Mouse (Mus musculus) spleen, postnatal 10 days (tissue): ENCODE data around the gene Ssbp4.

Experiments used
- DNase-seq, 2 experiments: peaks; one replicate each; pipeline ENCODE4 v3.0.0; 2021 to 2022; ENCODE audit warnings: low spot score in 2 of 2

The Ssbp4 gene

DNA sequence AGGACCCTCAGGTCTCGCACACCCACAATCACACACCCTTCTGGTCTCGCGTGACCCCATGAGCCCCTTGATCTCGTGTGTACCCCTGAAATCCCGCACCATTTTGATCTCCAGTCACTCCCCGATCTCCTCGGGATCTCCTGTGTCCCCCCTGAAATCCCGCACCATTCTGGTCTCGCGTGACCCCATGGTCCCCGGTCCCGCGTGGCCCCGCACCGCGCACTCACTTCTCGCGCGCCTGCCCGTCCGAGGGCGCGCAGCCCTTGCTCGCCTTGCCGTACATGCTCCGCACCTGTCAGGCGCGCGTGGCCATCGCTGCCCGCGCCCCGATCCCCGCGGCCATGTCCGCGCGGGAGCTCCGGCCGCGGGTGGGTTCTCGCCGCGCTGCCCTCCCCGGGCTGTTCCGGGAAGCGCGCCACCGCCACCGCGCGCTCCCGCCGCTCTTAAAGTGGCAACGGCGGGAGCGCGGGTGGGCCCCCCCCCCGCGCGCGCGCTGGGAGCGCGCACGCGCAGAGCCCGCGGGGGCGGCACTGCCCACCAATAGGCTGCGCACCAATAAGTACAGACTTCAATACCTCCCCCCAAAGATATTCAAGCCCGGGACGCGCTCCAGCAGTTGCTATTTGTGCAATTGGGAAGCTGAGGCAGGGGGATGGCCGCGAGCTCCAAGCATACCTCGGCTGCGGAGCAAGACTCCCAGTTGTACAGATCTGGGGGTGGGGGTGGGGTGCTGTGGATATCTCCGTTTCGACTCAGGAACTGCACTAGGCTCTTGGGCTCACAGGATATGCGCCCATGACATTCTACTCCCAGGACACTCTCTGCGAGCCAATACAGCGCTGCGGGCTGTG is 549 bp downstream of the Ssbp4 start:
- peak in 1 of 2 experiments; percentile 58 for DNase-seq

DNA sequence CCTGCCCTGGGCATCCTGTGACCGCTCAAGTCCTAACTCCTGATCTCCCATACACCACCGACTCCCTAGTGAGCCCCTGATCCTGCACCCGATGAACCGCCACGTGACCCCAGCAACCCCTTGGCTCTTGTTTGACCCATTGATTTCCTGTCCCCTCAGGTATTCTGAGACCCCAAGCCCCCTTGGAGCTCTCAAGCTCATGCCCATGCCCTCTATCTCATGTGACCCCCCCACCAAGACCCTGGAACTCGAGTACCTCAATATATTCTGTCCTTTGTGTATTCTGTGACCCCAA is 1.1 kb downstream of the Ssbp4 start:
- DNase-seq, result peak in 1 of 2 experiments; percentile 38

DNA sequence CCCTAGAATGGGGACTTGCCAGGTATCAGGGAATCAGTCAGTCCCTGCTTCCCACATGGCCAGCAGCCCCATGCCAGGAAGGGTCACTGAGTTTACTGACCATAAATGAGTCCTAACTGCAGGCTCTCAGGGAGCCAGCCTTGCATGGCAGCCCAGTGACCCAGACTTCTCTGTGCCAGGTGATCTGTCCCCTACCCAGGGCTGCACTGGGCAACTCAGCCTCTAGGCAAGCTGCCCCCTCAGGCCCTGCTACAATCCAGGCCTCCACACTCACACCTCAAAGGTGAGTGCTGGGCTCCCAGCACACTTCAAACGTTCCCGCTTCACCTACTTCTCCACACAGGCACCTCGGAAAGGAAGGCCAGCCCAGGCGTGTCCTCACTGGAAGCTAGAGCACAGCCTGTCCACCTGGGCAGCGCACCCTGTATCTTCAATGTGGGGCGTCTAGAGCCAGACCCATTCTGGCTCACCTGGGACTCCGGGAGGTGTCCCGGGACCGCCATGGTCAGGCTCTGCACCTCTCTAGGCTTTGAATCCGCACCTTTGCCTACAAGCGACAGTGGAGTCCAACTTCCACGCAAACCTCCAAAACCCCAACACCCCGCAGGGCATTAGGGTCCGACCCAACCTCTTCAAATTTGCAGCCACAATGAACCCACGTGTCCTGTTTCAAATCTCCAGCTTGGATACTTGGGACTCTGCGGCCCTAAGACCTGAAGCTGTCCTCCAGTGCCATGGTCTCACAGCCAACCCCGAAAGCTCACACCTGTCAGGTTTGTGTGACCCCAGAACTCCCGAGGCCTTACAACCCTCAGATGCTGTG is 1.7 kb downstream of the Ssbp4 start:
- DNase-seq, result peak in 1 of 2 experiments; percentile 27

DNA sequence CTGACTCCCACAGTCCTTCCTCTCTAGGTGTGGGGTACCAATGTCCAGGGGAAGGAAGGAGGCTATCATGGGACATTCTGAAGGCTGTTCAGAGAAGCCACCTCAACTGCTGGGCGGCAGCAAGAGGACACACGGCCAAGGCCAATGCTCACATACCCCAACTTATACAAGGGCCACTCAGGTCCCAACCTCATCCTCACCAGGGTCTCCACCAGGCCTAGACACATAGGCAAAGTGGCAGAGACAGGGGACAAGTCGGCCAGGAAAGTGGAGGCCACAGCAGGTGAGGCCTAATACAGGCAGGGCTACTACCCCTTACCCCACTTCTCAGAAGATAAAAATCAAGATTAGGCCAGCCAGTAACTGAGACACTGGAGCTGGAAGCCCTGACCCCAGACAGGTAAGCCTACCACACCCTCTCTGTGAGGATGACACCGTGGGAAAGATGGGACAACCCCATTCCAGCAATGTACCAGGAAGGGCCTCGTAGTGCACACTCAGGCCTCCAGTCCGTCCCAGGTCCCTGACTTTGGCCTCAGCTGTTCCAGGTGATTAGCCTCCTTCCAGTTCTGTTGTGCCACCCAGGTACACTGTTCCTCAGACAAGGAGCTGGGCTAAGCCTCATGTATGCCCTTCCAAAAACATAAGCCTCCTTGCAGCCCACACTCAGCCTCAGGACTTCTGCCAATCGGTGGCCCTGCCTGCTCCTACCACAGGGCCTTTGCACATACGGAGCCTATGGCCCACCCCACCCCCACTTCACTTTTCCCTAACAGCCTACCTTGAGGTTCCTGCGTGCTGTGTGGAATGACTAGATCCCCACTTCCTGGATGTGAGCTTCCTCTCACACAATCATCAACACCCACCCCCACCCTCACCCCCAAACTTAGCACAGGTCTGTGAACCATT is 2.5 kb downstream of the Ssbp4 start:
- no peak for DNase-seq

DNA sequence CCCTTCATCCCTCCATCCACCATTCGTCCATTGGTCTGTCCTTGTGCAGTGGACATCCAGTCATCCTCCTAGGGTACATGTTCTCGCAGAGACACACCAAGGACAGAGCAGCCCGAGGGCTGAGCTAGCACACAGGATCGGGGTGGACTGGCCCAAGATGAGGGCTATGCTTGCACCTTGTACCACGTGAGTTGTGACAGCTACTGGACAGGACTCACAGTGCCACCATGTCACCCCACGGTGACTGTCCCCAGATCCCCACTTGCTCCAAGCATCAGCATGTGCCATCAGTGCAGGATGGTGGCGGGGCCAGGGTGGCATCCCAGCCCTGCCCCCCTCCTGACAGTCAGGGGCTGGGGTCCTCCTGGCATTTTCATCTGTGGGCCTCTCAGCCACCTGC is 4.1 kb downstream of the Ssbp4 start:
- DNase-seq, result no peak

DNA sequence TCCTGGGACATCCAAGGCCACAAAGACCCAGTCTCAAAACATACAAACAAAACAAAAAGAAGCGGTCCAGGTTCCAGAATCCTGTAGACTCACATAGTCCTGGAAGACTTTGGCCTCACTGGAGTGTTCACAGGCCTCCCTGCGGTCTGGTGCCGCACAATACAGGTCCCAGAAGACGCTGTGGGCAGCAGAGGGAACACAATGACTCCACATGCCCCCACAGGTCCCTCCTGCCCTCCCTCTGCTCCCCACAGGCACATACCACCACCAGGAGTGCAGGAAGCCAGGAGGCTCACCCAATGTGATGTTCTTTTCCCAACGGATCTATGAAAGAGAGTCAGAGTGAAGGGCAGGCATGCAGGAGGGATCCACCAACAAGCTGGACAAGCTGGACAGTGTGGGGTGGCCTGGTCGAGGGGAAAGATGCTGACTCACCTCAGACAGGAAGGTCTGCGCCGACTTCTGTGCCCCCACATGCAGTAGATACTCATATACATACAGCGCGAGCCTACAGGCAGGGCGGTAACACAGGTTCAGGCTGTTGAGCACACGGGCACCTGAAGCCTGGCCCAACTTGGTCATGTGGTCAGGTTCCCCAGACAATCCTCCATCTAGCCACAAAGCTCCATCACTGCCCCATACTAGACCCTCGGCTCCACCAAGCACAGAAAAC is 6.4 kb downstream of the Ssbp4 start:
- no peak for DNase-seq

DNA sequence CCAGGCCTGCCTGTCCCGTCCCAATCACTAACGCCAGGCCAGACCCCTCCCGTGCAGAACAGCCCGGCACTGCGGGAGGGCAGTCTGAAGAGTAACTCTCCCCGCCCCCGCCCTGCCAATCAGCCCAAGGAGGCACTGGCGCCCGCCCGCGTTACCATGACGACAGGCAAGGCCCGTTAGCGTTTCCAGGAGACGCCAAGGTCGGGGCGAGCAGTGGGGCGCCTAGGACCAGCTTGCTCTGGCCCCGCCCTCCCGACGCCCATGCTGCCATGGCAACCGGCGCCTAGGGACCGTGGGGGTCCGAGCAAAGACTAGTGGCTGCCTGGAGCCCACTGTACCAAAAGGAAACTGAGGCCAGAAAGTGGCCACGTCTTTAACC is 7.4 kb downstream of the Ssbp4 start:
- peak; percentile 55 to 88 for DNase-seq

DNA sequence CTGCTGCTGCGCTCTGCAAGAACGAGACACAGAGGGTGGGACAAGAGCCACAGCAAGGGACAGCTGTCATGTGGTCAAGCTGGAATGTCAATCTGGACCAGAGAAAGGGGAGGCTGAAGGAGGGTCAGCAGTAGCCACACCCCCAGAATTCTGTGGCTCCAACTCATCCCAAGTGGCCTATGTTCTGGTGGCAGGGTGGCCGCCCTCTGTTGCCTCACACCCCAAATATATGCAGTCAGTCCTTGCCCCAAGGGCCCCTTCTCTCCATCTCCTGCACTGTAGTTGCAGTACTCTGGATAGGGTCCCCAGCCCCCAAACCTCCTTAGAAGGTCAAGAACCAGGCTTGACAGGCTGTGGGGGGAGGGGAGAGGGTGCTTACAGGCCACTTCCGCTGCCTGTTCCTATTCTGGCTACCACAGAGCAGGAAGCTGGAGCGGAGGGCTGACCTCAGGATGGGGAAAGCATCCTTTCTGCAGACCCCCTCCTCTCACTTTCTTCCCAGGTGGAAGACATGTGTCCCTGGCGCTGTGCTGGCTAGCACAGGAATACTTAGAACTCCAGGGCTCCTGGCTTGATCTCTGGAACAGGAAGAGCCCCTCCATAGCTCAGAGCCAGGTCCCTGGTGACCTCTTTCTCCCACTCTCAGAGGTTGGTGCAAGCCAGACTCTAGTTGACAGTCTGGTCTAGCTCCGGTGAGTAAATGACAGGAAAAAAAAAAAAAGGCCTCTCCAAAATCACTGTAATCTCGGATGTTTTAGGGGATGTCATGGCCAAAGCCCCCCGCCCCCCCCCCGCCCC is 8.0 kb downstream of the Ssbp4 start:
- DNase-seq, result peak in 1 of 2 experiments; percentile 46

DNA sequence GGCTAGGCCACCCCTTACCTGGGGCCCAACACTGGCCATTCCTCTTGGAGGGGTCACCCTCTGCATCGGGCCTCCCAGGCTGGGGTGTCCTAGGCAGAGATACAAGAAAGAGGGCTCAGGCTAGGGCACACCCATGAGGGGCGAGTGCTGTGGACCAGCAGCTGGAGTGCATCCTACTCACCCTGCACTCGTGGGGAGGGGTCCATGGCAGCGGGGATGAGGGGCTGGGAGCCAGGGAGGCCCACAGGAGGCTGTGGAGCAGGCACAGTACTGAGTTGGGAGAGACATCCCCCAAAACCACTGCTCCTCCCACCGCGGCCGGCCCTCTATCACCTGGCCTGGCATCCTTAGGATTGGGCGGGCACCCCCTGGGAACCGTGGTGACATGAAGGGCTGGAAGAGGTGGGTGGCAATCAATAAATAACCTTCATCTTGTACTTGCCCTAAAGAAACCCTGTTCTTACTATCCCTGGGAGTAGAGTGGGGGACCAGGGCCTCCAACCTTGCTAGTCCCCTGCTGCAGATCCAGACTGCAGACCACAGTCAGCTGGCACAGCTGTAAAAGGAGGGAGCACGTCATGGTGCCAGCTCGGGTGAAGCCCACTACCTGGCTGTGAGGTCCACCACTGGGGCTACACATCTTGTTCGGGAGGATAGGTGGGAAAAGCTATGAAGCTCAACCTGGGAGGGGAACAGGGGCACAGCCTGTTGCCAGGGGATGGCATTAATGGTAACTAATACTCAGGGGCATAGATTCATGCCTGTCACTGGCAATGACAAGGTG is 9.0 kb downstream of the Ssbp4 start:
- no peak for DNase-seq

DNA sequence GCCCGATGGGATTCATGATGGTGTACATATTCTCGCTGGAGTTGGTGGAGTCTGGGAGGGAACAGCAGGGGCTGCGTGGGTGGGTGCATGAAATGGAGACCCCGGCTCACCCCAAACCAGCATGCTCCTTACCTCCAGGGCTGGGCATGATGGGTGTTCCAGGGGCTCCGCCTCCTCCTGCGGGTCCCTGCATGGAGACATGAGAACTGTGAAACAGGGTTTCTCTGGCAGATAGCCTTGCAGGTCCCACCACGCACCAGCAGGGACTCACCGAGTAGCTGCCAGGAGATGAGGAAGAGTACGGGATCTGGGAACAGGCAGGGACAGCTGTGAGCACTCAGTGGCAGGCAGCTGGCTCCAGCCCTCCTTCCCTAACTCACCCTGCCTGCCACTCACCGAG is 9.9 kb downstream of the Ssbp4 start:
- DNase-seq, result peak in 1 of 2 experiments; percentile 20

DNA sequence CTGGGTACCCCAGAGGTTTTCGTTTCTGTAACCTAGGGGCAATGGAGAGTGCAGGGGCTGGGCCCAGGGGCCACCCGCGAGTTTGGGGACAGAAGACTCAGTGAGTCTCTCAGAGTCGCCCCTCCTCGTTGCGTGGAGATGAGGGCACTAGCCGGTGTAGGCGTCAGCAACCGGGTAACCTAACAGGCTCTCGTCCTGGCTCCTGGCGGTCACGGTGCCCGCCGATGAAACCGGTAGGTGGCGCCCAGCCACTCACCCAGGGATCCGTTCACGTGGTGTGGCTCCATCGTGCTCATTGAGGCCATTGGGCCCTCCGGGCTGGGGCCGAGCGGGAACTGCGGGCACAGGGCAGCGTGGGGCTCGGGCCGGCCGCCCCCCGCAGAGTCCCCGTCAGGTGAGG is 10.4 kb downstream of the Ssbp4 start:
- DNase-seq, result peak in 1 of 2 experiments; percentile 61

DNA sequence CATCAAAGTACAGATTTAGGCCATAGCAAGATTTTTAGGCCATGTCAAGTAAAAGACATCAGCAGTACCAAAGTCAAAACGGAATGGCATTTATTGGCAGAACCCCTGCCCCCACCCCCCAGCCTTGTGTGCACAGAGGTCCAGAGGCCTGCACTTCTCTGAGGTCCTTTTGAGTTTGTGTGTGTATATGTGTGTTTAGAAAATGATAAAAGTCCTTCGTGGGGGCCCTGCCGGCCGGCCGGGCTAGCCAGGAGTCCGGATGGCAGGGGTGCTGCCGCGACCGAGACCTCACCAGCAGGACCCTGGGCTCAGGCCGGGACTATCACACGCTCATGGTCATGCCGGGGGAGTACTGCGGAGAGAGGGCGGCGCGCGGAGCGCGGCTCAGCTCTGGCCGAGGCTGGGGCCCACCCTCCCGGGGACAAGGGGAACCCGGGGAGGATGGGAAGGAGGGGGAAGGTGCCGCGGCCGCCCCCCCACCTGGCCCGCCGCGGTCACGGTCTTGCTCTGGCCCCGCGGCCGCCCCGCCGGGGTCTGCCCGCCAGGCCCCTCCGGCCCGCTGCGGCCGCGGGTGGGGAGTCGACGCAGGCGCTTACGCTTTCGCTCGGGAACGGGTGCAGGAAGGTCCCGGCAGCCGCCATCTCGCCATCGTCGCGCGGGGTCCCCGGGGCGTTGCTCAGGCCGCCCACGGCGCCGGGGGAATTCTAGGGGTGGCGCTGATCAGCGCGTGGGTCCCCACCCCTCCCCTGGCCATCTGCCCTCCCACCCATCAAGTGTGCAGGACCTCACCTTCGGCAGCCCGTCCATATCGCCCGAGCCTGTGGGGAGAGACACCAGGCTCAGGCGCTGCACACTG is 11.0 kb downstream of the Ssbp4 start:
- no peak for DNase-seq

DNA sequence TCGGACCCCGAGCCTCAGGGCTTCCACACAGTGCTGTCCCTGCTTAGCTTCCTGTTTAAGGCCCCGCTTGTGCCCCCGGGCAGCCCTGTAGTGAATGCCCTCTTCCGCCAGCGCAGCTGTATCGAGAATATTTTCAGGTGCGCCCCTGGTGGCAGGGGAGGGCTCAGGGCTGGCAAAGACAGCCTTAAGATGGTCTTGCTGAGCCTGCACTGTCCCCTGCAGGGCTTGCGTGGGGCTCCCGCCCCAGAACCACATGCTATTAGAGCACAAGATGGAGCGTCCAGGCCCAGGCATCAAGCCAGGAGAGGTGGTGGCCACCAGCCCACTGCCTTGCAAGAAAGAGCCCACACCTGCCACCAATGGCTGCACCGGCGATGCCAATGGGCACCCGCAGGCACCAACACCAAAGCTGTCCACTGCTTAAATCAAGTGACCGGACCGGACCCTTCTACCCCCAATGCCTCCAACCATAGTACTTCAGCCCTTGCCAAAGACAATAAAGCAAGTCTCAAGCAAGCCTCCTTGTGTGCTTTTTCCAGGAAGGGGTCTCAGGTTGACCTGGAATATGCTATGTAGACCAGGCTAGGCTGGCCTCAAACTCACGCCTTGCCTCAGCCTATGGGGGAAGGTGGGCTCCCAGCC is 11.8 kb downstream of the Ssbp4 start:
- peak in 1 of 2 experiments; percentile 77 for DNase-seq

DNA sequence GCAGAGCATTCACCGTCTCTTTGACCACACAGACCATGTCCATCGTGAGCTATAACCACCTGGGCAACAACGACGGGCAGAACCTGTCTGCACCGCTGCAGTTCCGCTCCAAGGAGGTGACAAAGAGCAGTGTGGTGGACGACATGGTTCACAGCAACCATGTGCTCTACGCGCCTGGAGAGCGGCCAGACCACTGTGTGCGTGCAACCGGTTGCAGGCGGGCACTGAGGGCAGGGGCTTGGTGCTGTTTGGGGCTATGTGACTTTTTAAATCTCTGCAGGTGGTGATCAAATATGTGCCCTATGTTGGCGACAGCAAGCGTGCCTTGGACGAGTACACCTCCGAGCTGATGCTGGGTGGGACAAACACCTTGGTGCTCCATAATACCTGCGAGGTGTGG is 12.5 kb downstream of the Ssbp4 start:
- DNase-seq, result no peak

DNA sequence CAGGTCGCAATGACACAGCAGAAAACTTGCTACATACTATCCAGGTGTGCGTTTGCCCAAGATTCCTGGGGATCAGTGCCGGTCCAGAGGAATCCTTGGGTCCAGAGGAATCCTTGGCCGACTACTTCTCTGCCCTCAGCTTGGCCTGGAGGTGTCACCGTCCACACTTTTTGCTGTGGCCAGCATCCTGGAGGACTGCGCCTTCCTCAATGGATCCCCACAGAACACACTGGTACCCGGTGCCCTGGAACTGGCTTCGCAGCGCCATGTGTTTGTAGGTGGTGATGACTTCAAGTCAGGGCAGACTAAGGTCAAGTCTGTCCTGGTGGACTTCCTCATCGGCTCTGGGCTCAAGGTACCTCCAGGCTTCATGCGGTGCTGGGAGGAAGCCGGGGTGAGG is 12.9 kb downstream of the Ssbp4 start:
- no peak for DNase-seq

DNA sequence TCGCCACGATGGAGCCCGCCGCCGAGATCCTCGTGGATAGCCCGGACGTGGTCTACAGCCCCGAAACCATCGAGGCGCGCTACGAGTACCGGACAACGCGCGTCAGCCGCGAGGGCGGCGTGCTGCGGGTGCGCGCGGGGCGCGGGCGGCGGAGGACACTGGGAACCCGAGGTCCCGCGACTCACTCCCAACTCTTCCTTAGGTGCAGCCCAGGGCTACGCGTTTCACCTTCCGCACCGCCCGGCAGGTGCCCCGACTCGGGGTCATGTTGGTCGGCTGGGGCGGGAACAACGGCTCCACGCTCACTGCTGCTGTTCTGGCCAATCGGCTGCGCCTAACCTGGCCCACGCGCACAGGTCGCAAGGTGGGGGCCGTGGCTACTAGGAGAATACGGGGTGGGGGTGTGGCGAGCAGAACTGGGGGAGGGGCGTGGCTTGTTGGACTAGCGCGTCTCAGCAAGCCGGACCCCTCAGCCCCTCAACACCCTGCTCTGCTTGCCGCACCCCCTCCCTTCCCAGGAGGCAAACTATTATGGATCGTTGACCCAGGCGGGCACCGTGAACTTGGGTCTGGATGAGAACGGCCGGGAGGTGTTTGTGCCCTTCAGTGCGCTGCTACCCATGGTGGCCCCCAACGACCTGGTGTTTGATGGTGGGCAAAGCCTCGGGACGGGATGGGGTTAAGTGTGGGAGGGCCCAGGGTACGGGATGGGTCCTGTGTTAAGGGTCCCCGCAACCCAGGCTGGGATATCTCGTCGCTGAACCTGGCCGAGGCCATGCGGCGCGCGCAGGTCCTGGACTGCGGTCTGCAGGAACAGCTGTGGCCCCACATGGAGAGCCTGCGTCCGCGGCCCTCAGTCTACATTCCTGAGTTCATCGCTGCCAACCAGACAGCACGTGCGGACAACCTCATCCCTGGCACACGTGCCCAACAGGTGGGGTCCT is 13.8 kb downstream of the Ssbp4 start:
- DNase-seq, result peak in 1 of 2 experiments; percentile 57

DNA sequence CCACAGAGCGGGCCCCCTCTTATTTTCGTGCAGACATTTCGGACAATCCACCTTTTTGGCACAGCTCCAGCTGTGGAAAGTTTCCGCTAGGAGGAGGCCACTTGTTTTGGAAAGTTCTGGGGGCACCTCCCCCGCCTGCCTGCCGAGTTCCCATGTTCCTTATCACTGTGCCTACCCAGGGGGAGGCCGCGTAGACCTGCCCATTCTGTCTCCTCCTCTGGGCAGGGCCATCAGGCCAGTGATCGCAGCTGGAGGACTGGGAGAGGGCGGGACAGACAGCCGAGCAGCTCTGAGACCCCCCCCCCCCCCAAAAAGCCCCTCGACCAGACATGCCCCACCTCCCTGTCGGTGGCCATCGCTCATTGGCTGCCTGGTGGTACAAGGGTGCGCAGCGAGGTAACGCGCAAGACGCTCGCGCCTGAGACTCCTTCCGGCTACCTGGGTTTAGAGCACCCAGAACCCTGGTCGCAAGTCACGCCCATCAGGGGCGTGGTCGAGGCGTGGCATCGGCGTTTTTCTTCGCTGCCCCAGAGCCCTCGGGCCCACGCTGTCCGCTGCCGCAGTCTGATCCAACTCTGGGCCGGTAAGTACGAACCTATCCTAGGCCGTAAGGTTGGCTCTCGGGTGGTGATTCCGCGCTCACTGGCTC is 14.6 kb downstream of the Ssbp4 start, which contains the start of gene Isyna1:
Gene Isyna1, plus strand, starts transcription at position 413 of the 649 bp plus-strand sequence.
- peak; percentile 70 to 90 for DNase-seq
